Mouse (Mus musculus) layer of hippocampus, postnatal 36 days (tissue): ENCODE data around the gene Btbd35f20. TPM values are rescaled to one million over a fixed set of nuclear protein-coding genes. Genes with fewer than 3 reads are reported as not detected.
"Not testable (repeated sequence)": the region's sequence is repeated elsewhere in the genome, so short reads cannot be mapped to it uniquely, and the experiment has no call there.

ENCODE experiments used
- DNase-seq, 2 experiments: peaks; one replicate each; pipeline ENCODE4 v3.0.0; 2022
- total RNA-seq, 2 experiments: library from RNA; stranded (reverse); gene quantifications; 2 replicates each; pipeline ENCODE4 v1.2.3; 2021

Btbd35f20 gene
- total RNA-seq = not detected

DNA sequence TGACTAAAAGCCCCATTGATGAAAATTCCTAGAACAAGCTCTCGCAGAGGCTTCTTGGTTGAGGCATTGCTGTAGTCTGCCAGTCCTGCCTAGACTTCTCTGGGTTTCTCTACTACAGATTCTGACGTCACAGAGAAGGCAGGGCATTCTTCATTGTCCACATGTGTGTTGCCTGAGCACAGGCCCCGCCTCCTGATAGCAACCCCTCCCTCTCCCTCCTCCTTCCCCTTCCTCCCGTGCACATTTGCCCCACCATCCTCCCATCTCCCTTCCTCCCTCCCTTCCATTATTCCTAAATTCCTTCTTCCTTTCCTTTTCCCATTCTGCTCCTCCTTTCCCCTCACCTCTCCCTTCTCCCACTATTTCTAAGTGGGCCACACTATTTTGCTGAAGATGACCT, at the start of gene Btbd35f20:
Gene Btbd35f20 (minus strand): TSS at position 101 of the 400 bp plus-strand sequence.
- DNase-seq = not testable (repeated sequence)

Other genes with a start within 250 kb of the Btbd35f20 start
- gene Btbd35f28, start 94.7 kb downstream of the Btbd35f20 start, total RNA-seq = not detected
- gene Btbd35f17, start 79.4 kb upstream of the Btbd35f20 start, total RNA-seq = not detected